Mouse (Mus musculus): ENCODE measurements around the gene Taok2. TPM values are rescaled to one million over a fixed set of nuclear protein-coding genes. Genes with fewer than 3 reads are reported as not detected.

The Taok2 gene
- polyA plus RNA-seq, 1 experiment from 2014 or later = 33.2 TPM

GRCm38 (mm10) chr7:126863791-126864190 is 20.7 kb downstream of the Taok2 start:
- 76% methylated on average over 6 of the region's 6 CpGs for WGBS

GRCm38 (mm10) chr7:126862147-126862784 is 22.2 kb downstream of the Taok2 start, which contains the start of gene Ino80e:
Gene Ino80e (minus strand): TSS chr7:126862377.
- peak; percentile 97 for DNase-seq (ENCODE audit: low spot score)
- Histone ChIP-seq H3K4me1 (peaks cover 30% of the 10 kb centered on the region), H3K4me3 (peak within 1 kb of the TSS; percentile 76), H3K27me3 (ENCODE audit: insufficient read depth, poor library complexity, severe bottlenecking) (no peaks in the 10 kb centered on the region), H3K36me3 (peaks cover 71% of the 10 kb centered on the region), H3K9me3 (no peaks in the 10 kb centered on the region), H3K27ac (peak within 1 kb of the TSS; percentile 91)
- 0% methylated on average over 41 of the region's 41 CpGs for WGBS

More at GRCm38 (mm10) chr7:126863791-126864190, 20.7 kb downstream of the Taok2 start:
- peaks cover 30% of the 10 kb centered on the region for H3K4me1 ChIP-seq
- H3K9me3 ChIP-seq = no peaks in the 10 kb centered on the region
- peaks cover 71% of the 10 kb centered on the region for H3K36me3 ChIP-seq
- DNase-seq (ENCODE audit: low spot score) = no peak
- no peaks in the 10 kb centered on the region for H3K27me3 ChIP-seq (ENCODE audit: insufficient read depth, poor library complexity, severe bottlenecking)
- H3K4me3 ChIP-seq = peak overlapping the region; percentile 76
- H3K27ac ChIP-seq = peak overlapping the region; percentile 91

GRCm38 (mm10) chr7:126861429-126862130 is 22.9 kb downstream of the Taok2 start, which contains the start of gene Hirip3:
Gene Hirip3 (plus strand): TSS chr7:126861972.
- Histone ChIP-seq H3K27ac (peak within 1 kb of the TSS; percentile 91), H3K4me3 (peak within 1 kb of the TSS; percentile 76), H3K4me1 (peaks cover 32% of the 10 kb centered on the region), H3K36me3 (peaks cover 71% of the 10 kb centered on the region), H3K9me3 (no peaks in the 10 kb centered on the region), H3K27me3 (ENCODE audit: insufficient read depth, poor library complexity, severe bottlenecking) (no peaks in the 10 kb centered on the region)
- WGBS = 2% methylated on average over 42 of the region's 42 CpGs
- DNase-seq (ENCODE audit: low spot score) = peak; percentile 98

- H3K9me3 ChIP-seq = no peaks in the 10 kb centered on the region
- peaks cover 71% of the 10 kb centered on the region for H3K36me3 ChIP-seq
- peak overlapping the region; percentile 76 for H3K4me3 ChIP-seq
- peak overlapping the region; percentile 91 for H3K27ac ChIP-seq
- DNase-seq (ENCODE audit: low spot score) = no peak
- 65% methylated on average over 5 of the region's 5 CpGs for WGBS
- H3K27me3 ChIP-seq (ENCODE audit: insufficient read depth, poor library complexity, severe bottlenecking) = no peaks in the 10 kb centered on the region
- peaks cover 32% of the 10 kb centered on the region for H3K4me1 ChIP-seq
Measured at GRCm38 (mm10) chr7:126860987-126861386, 23.5 kb downstream of the Taok2 start.

GRCm38 (mm10) chr7:126856741-126857420 is 27.6 kb downstream of the Taok2 start:
- no peak for DNase-seq (ENCODE audit: low spot score)
- H3K27me3 ChIP-seq (ENCODE audit: insufficient read depth, poor library complexity, severe bottlenecking) = peaks cover 10% of the 10 kb centered on the region; the same call in 1 of the 2 replicates
- no peak overlapping the region for H3K27ac ChIP-seq
- peaks cover 83% of the 10 kb centered on the region for H3K36me3 ChIP-seq
- no peak overlapping the region for H3K4me3 ChIP-seq
- WGBS = 75% methylated on average over 9 of the region's 9 CpGs
- peaks cover 10% of the 10 kb centered on the region for H3K4me1 ChIP-seq
- H3K9me3 ChIP-seq = no peaks in the 10 kb centered on the region

GRCm38 (mm10) chr7:126855641-126856040 is 28.9 kb downstream of the Taok2 start:
- H3K9me3 ChIP-seq = no peaks in the 10 kb centered on the region
- DNase-seq (ENCODE audit: low spot score) = no peak
- peaks cover 8% of the 10 kb centered on the region for H3K4me1 ChIP-seq
- H3K4me3 ChIP-seq = no peak overlapping the region
- peaks cover 19% of the 10 kb centered on the region for H3K27me3 ChIP-seq (ENCODE audit: insufficient read depth, poor library complexity, severe bottlenecking)
- H3K36me3 ChIP-seq = peaks cover 88% of the 10 kb centered on the region
- no peak overlapping the region for H3K27ac ChIP-seq
- WGBS = 81% methylated on average over 3 of the region's 3 CpGs

GRCm38 (mm10) chr7:126853454-126853853 is 31.0 kb downstream of the Taok2 start:
- WGBS = 92% methylated on average over 5 of the region's 5 CpGs
- Histone ChIP-seq H3K27ac (no peak overlapping the region), H3K27me3 (ENCODE audit: insufficient read depth, poor library complexity, severe bottlenecking) (peaks cover 41% of the 10 kb centered on the region), H3K36me3 (peaks cover 70% of the 10 kb centered on the region), H3K4me1 (peaks cover 24% of the 10 kb centered on the region), H3K4me3 (no peak overlapping the region), H3K9me3 (no peaks in the 10 kb centered on the region)
- DNase-seq (ENCODE audit: low spot score) = no peak

GRCm38 (mm10) chr7:126851192-126851591 is 33.3 kb downstream of the Taok2 start:
- peaks cover 63% of the 10 kb centered on the region for H3K27me3 ChIP-seq (ENCODE audit: insufficient read depth, poor library complexity, severe bottlenecking)
- H3K36me3 ChIP-seq = peaks cover 48% of the 10 kb centered on the region
- 41% methylated on average over 12 of the region's 12 CpGs for WGBS
- no peak for DNase-seq (ENCODE audit: low spot score)
- H3K4me1 ChIP-seq = peaks cover 35% of the 10 kb centered on the region
- H3K4me3 ChIP-seq = no peak overlapping the region
- H3K27ac ChIP-seq = no peak overlapping the region; the same call in 1 of the 2 replicates
- H3K9me3 ChIP-seq = no peaks in the 10 kb centered on the region

- Histone ChIP-seq H3K36me3 (peaks cover 38% of the 10 kb centered on the region), H3K27ac (no peak overlapping the region), H3K9me3 (no peaks in the 10 kb centered on the region), H3K27me3 (ENCODE audit: insufficient read depth, poor library complexity, severe bottlenecking) (peaks cover 63% of the 10 kb centered on the region), H3K4me1 (peaks cover 35% of the 10 kb centered on the region), H3K4me3 (no peak overlapping the region)
- DNase-seq (ENCODE audit: low spot score) = no peak
- WGBS = 66% methylated on average over 6 of the region's 6 CpGs
Measured at GRCm38 (mm10) chr7:126850161-126850560, 34.3 kb downstream of the Taok2 start.

- Histone ChIP-seq H3K27ac (0 out of 2 replicates have a peak overlapping the region, but pooled peaks have one; percentile 2), H3K36me3 (peaks cover 24% of the 10 kb centered on the region), H3K4me3 (peak overlapping the region; percentile 68), H3K9me3 (no peaks in the 10 kb centered on the region), H3K4me1 (peaks cover 35% of the 10 kb centered on the region), H3K27me3 (ENCODE audit: insufficient read depth, poor library complexity, severe bottlenecking) (peaks cover 69% of the 10 kb centered on the region)
- no peak for DNase-seq (ENCODE audit: low spot score)
- WGBS = 28% methylated on average over 10 of the region's 10 CpGs
Measured at GRCm38 (mm10) chr7:126848794-126849193, 35.7 kb downstream of the Taok2 start.

- Histone ChIP-seq H3K4me1 (peaks cover 35% of the 10 kb centered on the region), H3K36me3 (peaks cover 13% of the 10 kb centered on the region), H3K27me3 (ENCODE audit: insufficient read depth, poor library complexity, severe bottlenecking) (peaks cover 66% of the 10 kb centered on the region), H3K9me3 (no peaks in the 10 kb centered on the region), H3K4me3 (peak overlapping the region; percentile 68), H3K27ac (peak overlapping the region; percentile 56)
- under 1% methylated on average over 71 of the region's 74 CpGs for WGBS
- no peak for DNase-seq (ENCODE audit: low spot score)
Measured at GRCm38 (mm10) chr7:126847421-126848398, 36.8 kb downstream of the Taok2 start.

- Histone ChIP-seq H3K27ac (peak within 1 kb of the TSS; percentile 56), H3K4me3 (peak within 1 kb of the TSS; percentile 68), H3K36me3 (peaks cover 7% of the 10 kb centered on the region), H3K4me1 (peaks cover 35% of the 10 kb centered on the region), H3K9me3 (no peaks in the 10 kb centered on the region), H3K27me3 (ENCODE audit: insufficient read depth, poor library complexity, severe bottlenecking) (peaks cover 61% of the 10 kb centered on the region)
- DNase-seq (ENCODE audit: low spot score) = no peak
- WGBS = 25% methylated on average over 4 of the region's 4 CpGs
Measured at GRCm38 (mm10) chr7:126847116-126847420, 37.4 kb downstream of the Taok2 start, which contains the start of gene Doc2a. Gene Doc2a (plus strand): TSS chr7:126847416.
